Mouse (Mus musculus): ENCODE measurements around the gene Spatc1l. TPM values are rescaled to one million over a fixed set of nuclear protein-coding genes. Genes with fewer than 3 reads are reported as not detected.
A peak's percentile ranks its signal among the peaks of the same experiment; 100 is the strongest.

Spatc1l gene
- polyA plus RNA-seq, 1 experiment from 2014 or later: not detected

GRCm38 (mm10) chr10:76550458-76550857 is 11.6 kb upstream of the Spatc1l start:
- Histone ChIP-seq H3K27me3 (no peaks in the 10 kb centered on the region), H3K4me2 (no peak overlapping the region), H3K27ac (no peak overlapping the region), H3K4me3 (no peak overlapping the region), H3K36me3 (peaks cover 88% of the 10 kb centered on the region), H3K4me1 (no peaks in the 10 kb centered on the region), H3K9me3 (no peaks in the 10 kb centered on the region), H3K9ac (no peak overlapping the region)
- ATAC-seq (ENCODE audit: insufficient number of reproducible peaks, low FRiP score, low TSS enrichment, low read depth): no peak; the same call in 1 of the 2 replicates
- 81% methylated on average over 5 of the region's 5 CpGs for WGBS

GRCm38 (mm10) chr10:76551556-76551955 is 10.5 kb upstream of the Spatc1l start:
- Histone ChIP-seq H3K9ac (no peak overlapping the region), H3K4me2 (no peak overlapping the region), H3K27me3 (no peaks in the 10 kb centered on the region), H3K27ac (no peak overlapping the region), H3K9me3 (no peaks in the 10 kb centered on the region), H3K4me3 (no peak overlapping the region), H3K4me1 (no peaks in the 10 kb centered on the region), H3K36me3 (peaks cover 82% of the 10 kb centered on the region)
- ATAC-seq (ENCODE audit: insufficient number of reproducible peaks, low FRiP score, low TSS enrichment, low read depth): no peak
- WGBS: 76% methylated on average over 3 of the region's 3 CpGs

- no peak overlapping the region for H3K27ac ChIP-seq
- H3K9ac ChIP-seq: no peak overlapping the region
- H3K4me1 ChIP-seq: no peaks in the 10 kb centered on the region
- no peak overlapping the region for H3K4me2 ChIP-seq
- 86% methylated on average over 5 of the region's 5 CpGs for whole genome bisulfite sequencing
- H3K9me3 ChIP-seq: no peaks in the 10 kb centered on the region
- H3K36me3 ChIP-seq: peaks cover 60% of the 10 kb centered on the region
- no peaks in the 10 kb centered on the region for H3K27me3 ChIP-seq
- no peak overlapping the region for H3K4me3 ChIP-seq
- no peak for ATAC-seq (ENCODE audit: insufficient number of reproducible peaks, low FRiP score, low TSS enrichment, low read depth)
These were observed 8.0 kb upstream of the Spatc1l start for GRCm38 (mm10) chr10:76554061-76554460.

GRCm38 (mm10) chr10:76569996-76570685 is 8.1 kb downstream of the Spatc1l start:
- Histone ChIP-seq H3K27me3 (no peaks in the 10 kb centered on the region), H3K4me2 (no peak overlapping the region), H3K9me3 (no peaks in the 10 kb centered on the region), H3K36me3 (no peaks in the 10 kb centered on the region), H3K9ac (no peak overlapping the region), H3K4me3 (no peak overlapping the region), H3K27ac (no peak overlapping the region), H3K4me1 (no peaks in the 10 kb centered on the region)
- ATAC-seq (ENCODE audit: insufficient number of reproducible peaks, low FRiP score, low TSS enrichment, low read depth): no peak
- WGBS: 82% methylated on average over 22 of the region's 22 CpGs

GRCm38 (mm10) chr10:76571070-76571469 is 9.0 kb downstream of the Spatc1l start:
- ATAC-seq (ENCODE audit: insufficient number of reproducible peaks, low FRiP score, low TSS enrichment, low read depth): no peak
- Histone ChIP-seq H3K27me3 (no peaks in the 10 kb centered on the region), H3K4me2 (no peak overlapping the region), H3K27ac (no peak overlapping the region), H3K9ac (no peak overlapping the region), H3K4me3 (no peak overlapping the region), H3K4me1 (no peaks in the 10 kb centered on the region), H3K36me3 (no peaks in the 10 kb centered on the region), H3K9me3 (no peaks in the 10 kb centered on the region)
- WGBS: 62% methylated on average over 2 of the region's 2 CpGs

GRCm38 (mm10) chr10:76572151-76572550 is 10.1 kb downstream of the Spatc1l start:
- no peak for ATAC-seq (ENCODE audit: insufficient number of reproducible peaks, low FRiP score, low TSS enrichment, low read depth)
- Histone ChIP-seq H3K27me3 (no peaks in the 10 kb centered on the region), H3K9ac (no peak overlapping the region), H3K27ac (no peak overlapping the region), H3K4me2 (no peak overlapping the region), H3K4me1 (no peaks in the 10 kb centered on the region), H3K36me3 (no peaks in the 10 kb centered on the region), H3K4me3 (no peak overlapping the region), H3K9me3 (no peaks in the 10 kb centered on the region)
- 82% methylated on average over 3 of the region's 3 CpGs for WGBS

GRCm38 (mm10) chr10:76575374-76575773 is 13.3 kb downstream of the Spatc1l start, which contains the start of gene Ftcd:
Gene Ftcd (plus strand): TSS chr10:76575648.
- no peaks in the 10 kb centered on the region for H3K36me3 ChIP-seq
- 84% methylated on average over 3 of the region's 3 CpGs for WGBS
- no peak within 1 kb of the TSS for H3K9ac ChIP-seq

GRCm38 (mm10) chr10:76576920-76577319 is 14.8 kb downstream of the Spatc1l start:
- Histone ChIP-seq H3K27ac (no peak overlapping the region), H3K9ac (no peak overlapping the region), H3K4me2 (no peak overlapping the region), H3K4me1 (no peaks in the 10 kb centered on the region), H3K27me3 (no peaks in the 10 kb centered on the region), H3K4me3 (no peak overlapping the region), H3K9me3 (no peaks in the 10 kb centered on the region), H3K36me3 (no peaks in the 10 kb centered on the region)
- WGBS: 77% methylated on average over 7 of the region's 7 CpGs
- no peak for ATAC-seq (ENCODE audit: insufficient number of reproducible peaks, low FRiP score, low TSS enrichment, low read depth)

More at GRCm38 (mm10) chr10:76575374-76575773, 13.3 kb downstream of the Spatc1l start, which contains the start of gene Ftcd:
- no peak within 1 kb of the TSS for H3K4me3 ChIP-seq
- H3K4me2 ChIP-seq: no peak within 1 kb of the TSS
- H3K27me3 ChIP-seq: no peaks in the 10 kb centered on the region
- ATAC-seq (ENCODE audit: insufficient number of reproducible peaks, low FRiP score, low TSS enrichment, low read depth): no peak
- H3K4me1 ChIP-seq: no peaks in the 10 kb centered on the region
- H3K9me3 ChIP-seq: no peaks in the 10 kb centered on the region
- no peak within 1 kb of the TSS for H3K27ac ChIP-seq

- 12% methylated on average over 10 of the region's 10 CpGs for WGBS
- H3K4me1 ChIP-seq: 0 out of 2 replicates have a peak, but pooled peaks cover 6% of the 10 kb centered on the region
- no peaks in the 10 kb centered on the region for H3K36me3 ChIP-seq
- H3K27me3 ChIP-seq: no peaks in the 10 kb centered on the region
- H3K4me2 ChIP-seq: peak overlapping the region; percentile 38
- H3K4me3 ChIP-seq: 0 out of 2 replicates have a peak overlapping the region, but pooled peaks have one; percentile 14
- H3K27ac ChIP-seq: no peak overlapping the region
- no peak overlapping the region for H3K9ac ChIP-seq
- no peaks in the 10 kb centered on the region for H3K9me3 ChIP-seq
- ATAC-seq (ENCODE audit: insufficient number of reproducible peaks, low FRiP score, low TSS enrichment, low read depth): no peak
These were observed 22.1 kb downstream of the Spatc1l start for GRCm38 (mm10) chr10:76584138-76584537.

- Histone ChIP-seq H3K9ac (no peak overlapping the region), H3K27me3 (no peaks in the 10 kb centered on the region), H3K36me3 (no peaks in the 10 kb centered on the region), H3K4me2 (no peak overlapping the region), H3K4me1 (peaks cover 6% of the 10 kb centered on the region; the same call in 1 of the 2 replicates), H3K27ac (no peak overlapping the region), H3K4me3 (no peak overlapping the region), H3K9me3 (no peaks in the 10 kb centered on the region)
- 28% methylated on average over 1 of the region's 1 CpGs for WGBS
- no peak for ATAC-seq (ENCODE audit: insufficient number of reproducible peaks, low FRiP score, low TSS enrichment, low read depth)
These were observed 24.1 kb downstream of the Spatc1l start for GRCm38 (mm10) chr10:76586190-76586589.

GRCm38 (mm10) chr10:76590197-76590596 is 28.1 kb downstream of the Spatc1l start:
- Histone ChIP-seq H3K4me2 (no peak overlapping the region), H3K4me1 (no peaks in the 10 kb centered on the region; the same call in 1 of the 2 replicates), H3K9ac (no peak overlapping the region), H3K27ac (no peak overlapping the region), H3K4me3 (no peak overlapping the region), H3K27me3 (no peaks in the 10 kb centered on the region), H3K9me3 (no peaks in the 10 kb centered on the region), H3K36me3 (no peaks in the 10 kb centered on the region)
- no peak for ATAC-seq (ENCODE audit: insufficient number of reproducible peaks, low FRiP score, low TSS enrichment, low read depth)
- 37% methylated on average over 11 of the region's 11 CpGs for WGBS

GRCm38 (mm10) chr10:76596338-76596737 is 34.3 kb downstream of the Spatc1l start:
- Histone ChIP-seq H3K9ac (no peak overlapping the region), H3K4me1 (no peaks in the 10 kb centered on the region), H3K4me2 (no peak overlapping the region), H3K4me3 (no peak overlapping the region), H3K27ac (no peak overlapping the region), H3K27me3 (no peaks in the 10 kb centered on the region), H3K36me3 (peaks cover 36% of the 10 kb centered on the region), H3K9me3 (no peaks in the 10 kb centered on the region)
- no peak for ATAC-seq (ENCODE audit: insufficient number of reproducible peaks, low FRiP score, low TSS enrichment, low read depth)
- WGBS: 91% methylated on average over 31 of the region's 31 CpGs
